Mouse (Mus musculus) intestine, embryonic 16.5 days (tissue): Measurements from ENCODE around the gene Pptc7. TPM values are rescaled to one million over a fixed set of nuclear protein-coding genes. Genes with fewer than 3 reads are reported as not detected.

Experiments used
- polyA plus RNA-seq: library from polyadenylated mRNA; unstranded; fragments of >200 nt; fragmentation: Nextera tagmentation; extraction: Ambion mirVana; gene quantifications from 2 replicates; pipeline ENCODE4 v1.2.1, GENCODE M21; 2015

Pptc7 gene
- polyA plus RNA-seq, 1 experiment from 2014 or later, result 6.8 TPM

Other genes starting within 250 kb of the Pptc7 start
- gene Cux2, start 234.3 kb upstream of the Pptc7 start, polyA plus RNA-seq, result 4.3 and 4.8 TPM in 2 replicates
- gene Myl2, start 183.4 kb upstream of the Pptc7 start, polyA plus RNA-seq, result 0.87 and 1.9 TPM in 2 replicates
- gene Ccdc63, start 143.5 kb upstream of the Pptc7 start, polyA plus RNA-seq, result not detected in 2 replicates
- 213 and 215 TPM in 2 replicates for gene Ppp1cc, start 126.1 kb upstream of the Pptc7 start, polyA plus RNA-seq
- 5.6 and 5.7 TPM in 2 replicates for gene Hvcn1, start 77.6 kb upstream of the Pptc7 start, polyA plus RNA-seq
- 3.2 and 3.5 TPM in 2 replicates for gene Tctn1, start 19.9 kb upstream of the Pptc7 start, polyA plus RNA-seq
- gene Rad9b, start 69.9 kb downstream of the Pptc7 start, polyA plus RNA-seq, result 7.4 and 7.6 TPM in 2 replicates
- gene Vps29, start 70.0 kb downstream of the Pptc7 start, polyA plus RNA-seq, result 289 and 291 TPM in 2 replicates
- 55.0 and 59.2 TPM in 2 replicates for gene Gpn3, start 87.5 kb downstream of the Pptc7 start, polyA plus RNA-seq
- gene Fam216a, start 88.0 kb downstream of the Pptc7 start, polyA plus RNA-seq, result 31.8 and 34.0 TPM in 2 replicates
- 161 and 164 TPM in 2 replicates for gene Arpc3, start 107.5 kb downstream of the Pptc7 start, polyA plus RNA-seq
- gene Anapc7, start 137.3 kb downstream of the Pptc7 start, polyA plus RNA-seq, result 35.9 and 40.1 TPM in 2 replicates
- 20.4 and 27.2 TPM in 2 replicates for gene Atp2a2, start 217.9 kb downstream of the Pptc7 start, polyA plus RNA-seq